Mouse (Mus musculus): Measurements from ENCODE around the gene Sgsm1. TPM values are rescaled to one million over a fixed set of nuclear protein-coding genes. Genes with fewer than 3 reads are reported as not detected.

The Sgsm1 gene
- polyA plus RNA-seq, 1 experiment from 2014 or later: 3.7 TPM

- Histone ChIP-seq H3K4me3 (replicated peaks; ENCODE audit: low read depth, low read length) (no peak overlapping the region), H3K36me3 (ENCODE audit: insufficient read depth, low read length) (no peaks in the 10 kb centered on the region), H3K4me2 (ENCODE audit: low read length) (no peak overlapping the region), H3K4me1 (replicated peaks; ENCODE audit: insufficient read depth, low read length) (no peaks in the 10 kb centered on the region), H3K9ac (ENCODE audit: low read depth, low read length) (no peak overlapping the region), H3K27me3 (ENCODE audit: insufficient read depth, low read length) (peaks cover 17% of the 10 kb centered on the region), H3K27ac (no peak overlapping the region), H3K9me3 (replicated peaks; ENCODE audit: low read length) (no peaks in the 10 kb centered on the region)
- DNase-seq (ENCODE audit: low spot score) (no peak), ATAC-seq (replicated peaks; ENCODE audit: low FRiP score, low read depth) (no peak)
- TF ChIP-seq CTCF (IDR thresholded peaks at IDR 0.05; ENCODE audit: low read depth): no peak
- WGBS: 19% methylated on average over 16 of the region's 16 CpGs
Measured at GRCm38 (mm10) chr5:113344635-113345386, 34.2 kb upstream of the Sgsm1 start.

GRCm38 (mm10) chr5:113336281-113336680, 25.7 kb upstream of the Sgsm1 start:
- ATAC-seq (replicated peaks; ENCODE audit: low FRiP score, low read depth) (no peak), DNase-seq (ENCODE audit: low spot score) (no peak)
- H3K9me3 ChIP-seq (replicated peaks; ENCODE audit: low read length): no peaks in the 10 kb centered on the region
- TF ChIP-seq CTCF (IDR thresholded peaks at IDR 0.05; ENCODE audit: low read depth): no peak
- no peak overlapping the region for H3K27ac ChIP-seq
- peaks cover 8% of the 10 kb centered on the region; the same call in 1 of the 2 replicates for H3K4me1 ChIP-seq (replicated peaks; ENCODE audit: insufficient read depth, low read length)
- no peaks in the 10 kb centered on the region for H3K36me3 ChIP-seq (ENCODE audit: insufficient read depth, low read length)
- H3K9ac ChIP-seq (ENCODE audit: low read depth, low read length): no peak overlapping the region
- WGBS: 39% methylated on average over 9 of the region's 9 CpGs
- peaks cover 23% of the 10 kb centered on the region for H3K27me3 ChIP-seq (ENCODE audit: insufficient read depth, low read length)
- peak overlapping the region; percentile 50 for H3K4me2 ChIP-seq (ENCODE audit: low read length)
- no peak overlapping the region for H3K4me3 ChIP-seq (replicated peaks; ENCODE audit: low read depth, low read length)

GRCm38 (mm10) chr5:113335732-113336131, 25.1 kb upstream of the Sgsm1 start:
- ATAC-seq (replicated peaks; ENCODE audit: low FRiP score, low read depth): no peak
- no peak for DNase-seq (ENCODE audit: low spot score)
- H3K27me3 ChIP-seq (ENCODE audit: insufficient read depth, low read length): peaks cover 23% of the 10 kb centered on the region

GRCm38 (mm10) chr5:113334621-113335530, 24.3 kb upstream of the Sgsm1 start:
- no peak overlapping the region for H3K27ac ChIP-seq
- no peak for DNase-seq (ENCODE audit: low spot score)
- H3K4me3 ChIP-seq (replicated peaks; ENCODE audit: low read depth, low read length): peak overlapping the region; percentile 14
- no peaks in the 10 kb centered on the region for H3K36me3 ChIP-seq (ENCODE audit: insufficient read depth, low read length)
- ATAC-seq (replicated peaks; ENCODE audit: low FRiP score, low read depth): no peak
- H3K9ac ChIP-seq (ENCODE audit: low read depth, low read length): no peak overlapping the region
- peaks cover 23% of the 10 kb centered on the region for H3K27me3 ChIP-seq (ENCODE audit: insufficient read depth, low read length)
- 8% methylated on average over 34 of the region's 34 CpGs for WGBS
- no peaks in the 10 kb centered on the region for H3K9me3 ChIP-seq (replicated peaks; ENCODE audit: low read length)
- TF ChIP-seq CTCF (IDR thresholded peaks at IDR 0.05; ENCODE audit: low read depth): no peak
- peaks cover 8% of the 10 kb centered on the region; the same call in 1 of the 2 replicates for H3K4me1 ChIP-seq (replicated peaks; ENCODE audit: insufficient read depth, low read length)
- peak overlapping the region; percentile 50 for H3K4me2 ChIP-seq (ENCODE audit: low read length)

More at GRCm38 (mm10) chr5:113335732-113336131, 25.1 kb upstream of the Sgsm1 start:
- Histone ChIP-seq H3K4me2 (ENCODE audit: low read length) (peak overlapping the region; percentile 50), H3K9me3 (replicated peaks; ENCODE audit: low read length) (no peaks in the 10 kb centered on the region), H3K27ac (no peak overlapping the region), H3K4me3 (replicated peaks; ENCODE audit: low read depth, low read length) (peak overlapping the region; percentile 14), H3K36me3 (ENCODE audit: insufficient read depth, low read length) (no peaks in the 10 kb centered on the region), H3K4me1 (replicated peaks; ENCODE audit: insufficient read depth, low read length) (peaks cover 8% of the 10 kb centered on the region; the same call in 1 of the 2 replicates), H3K9ac (ENCODE audit: low read depth, low read length) (0 out of 2 replicates have a peak overlapping the region, but pooled peaks have one; percentile 15)
- no peak for TF ChIP-seq CTCF (IDR thresholded peaks at IDR 0.05; ENCODE audit: low read depth)
- 1% methylated on average over 17 of the region's 17 CpGs for WGBS

GRCm38 (mm10) chr5:113332899-113333298, 22.3 kb upstream of the Sgsm1 start:
- TF ChIP-seq CTCF (IDR thresholded peaks at IDR 0.05; ENCODE audit: low read depth): no peak
- WGBS: 64% methylated on average over 4 of the region's 4 CpGs
- no peak overlapping the region for H3K27ac ChIP-seq
- H3K27me3 ChIP-seq (ENCODE audit: insufficient read depth, low read length): peaks cover 23% of the 10 kb centered on the region
- H3K9ac ChIP-seq (ENCODE audit: low read depth, low read length): no peak overlapping the region
- H3K4me1 ChIP-seq (replicated peaks; ENCODE audit: insufficient read depth, low read length): peaks cover 8% of the 10 kb centered on the region; the same call in 1 of the 2 replicates
- no peaks in the 10 kb centered on the region for H3K36me3 ChIP-seq (ENCODE audit: insufficient read depth, low read length)
- no peak overlapping the region for H3K4me3 ChIP-seq (replicated peaks; ENCODE audit: low read depth, low read length)
- ATAC-seq (replicated peaks; ENCODE audit: low FRiP score, low read depth) (no peak), DNase-seq (ENCODE audit: low spot score) (no peak)
- no peak overlapping the region for H3K4me2 ChIP-seq (ENCODE audit: low read length)
- H3K9me3 ChIP-seq (replicated peaks; ENCODE audit: low read length): 0 out of 2 replicates have a peak, but pooled peaks cover 4% of the 10 kb centered on the region

- ATAC-seq (replicated peaks; ENCODE audit: low FRiP score, low read depth): no peak
- H3K27ac ChIP-seq: no peak overlapping the region
- 42% methylated on average over 12 of the region's 12 CpGs for WGBS
Measured at GRCm38 (mm10) chr5:113332239-113332638, 21.7 kb upstream of the Sgsm1 start.

More at GRCm38 (mm10) chr5:113332239-113332638, 21.7 kb upstream of the Sgsm1 start:
- no peak overlapping the region for H3K4me2 ChIP-seq (ENCODE audit: low read length)
- H3K27me3 ChIP-seq (ENCODE audit: insufficient read depth, low read length): peaks cover 23% of the 10 kb centered on the region
- H3K9ac ChIP-seq (ENCODE audit: low read depth, low read length): no peak overlapping the region
- no peak for DNase-seq (ENCODE audit: low spot score)
- peaks cover 8% of the 10 kb centered on the region; the same call in 1 of the 2 replicates for H3K4me1 ChIP-seq (replicated peaks; ENCODE audit: insufficient read depth, low read length)
- peak; percentile 58 for TF ChIP-seq CTCF (IDR thresholded peaks at IDR 0.05; ENCODE audit: low read depth)
- H3K36me3 ChIP-seq (ENCODE audit: insufficient read depth, low read length): no peaks in the 10 kb centered on the region
- H3K9me3 ChIP-seq (replicated peaks; ENCODE audit: low read length): 0 out of 2 replicates have a peak, but pooled peaks cover 4% of the 10 kb centered on the region
- no peak overlapping the region for H3K4me3 ChIP-seq (replicated peaks; ENCODE audit: low read depth, low read length)

All from kidney, postnatal 0 days (tissue).